ENCODE assay signal across 8 mouse cellular contexts in genomic region chr6:87041431-87041830, GRCm38 (mm10). TPM values are rescaled to one million over a fixed set of nuclear protein-coding genes. Genes with fewer than 3 reads are reported as not detected.
DNase-seq lines count a peak whose midpoint lies in the region; ATAC-seq lines count a peak whose summit lies in the region.

No protein-coding gene starts in this region.

- 79% methylated on average over 7 of the region's 7 CpGs for WGBS in lung, embryonic 16.5 days
- 83% methylated on average over 7 of the region's 7 CpGs for WGBS in limb, embryonic 13.5 days
- 86% methylated on average over 7 of the region's 7 CpGs for WGBS in stomach, embryonic 14.5 days

- peaks cover 3% of the 10 kb centered on the region for H3K9me3 ChIP-seq in erythroblast, embryonic 14.5 days (ENCODE audit: control insufficient read depth, low read length)
- H3K9me3 ChIP-seq in lung, embryonic 16.5 days (ENCODE audit: control insufficient read depth, low read length), result no peaks in the 10 kb centered on the region
- 0 out of 2 replicates have a peak, but pooled peaks cover 4% of the 10 kb centered on the region for H3K9me3 ChIP-seq in limb, embryonic 13.5 days
- no peaks in the 10 kb centered on the region for H3K9me3 ChIP-seq in stomach, embryonic 14.5 days (ENCODE audit: control insufficient read depth, low read depth, low read length)

- H3K9ac ChIP-seq in lung, embryonic 16.5 days (ENCODE audit: low read length), result no peak overlapping the region; the same call in 1 of the 2 replicates
- H3K9ac ChIP-seq in limb, embryonic 13.5 days, result no peak overlapping the region
- no peak overlapping the region for H3K9ac ChIP-seq in stomach, embryonic 14.5 days (replicated peaks; ENCODE audit: low read depth, low read length)

- H3K27ac ChIP-seq in lung, embryonic 16.5 days (ENCODE audit: low read length), result peak overlapping the region; percentile 100
- H3K27ac ChIP-seq in limb, embryonic 13.5 days, result peak overlapping the region; percentile 100
- H3K27ac ChIP-seq in stomach, embryonic 14.5 days (ENCODE audit: low read length), result peak overlapping the region; percentile 100; the same call in 1 of the 2 replicates

- H3K36me3 ChIP-seq in erythroblast, embryonic 14.5 days (ENCODE audit: control insufficient read depth), result no peaks in the 10 kb centered on the region
- H3K36me3 ChIP-seq in lung, embryonic 16.5 days (ENCODE audit: control insufficient read depth, insufficient read depth, low read length), result no peaks in the 10 kb centered on the region
- H3K36me3 ChIP-seq in limb, embryonic 13.5 days, result no peaks in the 10 kb centered on the region
- H3K36me3 ChIP-seq in stomach, embryonic 14.5 days (ENCODE audit: control insufficient read depth, insufficient read depth, low read length), result no peaks in the 10 kb centered on the region

- H3K27me3 ChIP-seq in erythroblast, embryonic 14.5 days (ENCODE audit: control insufficient read depth), result no peaks in the 10 kb centered on the region
- no peaks in the 10 kb centered on the region for H3K27me3 ChIP-seq in lung, embryonic 16.5 days (ENCODE audit: control insufficient read depth, insufficient read depth, low read depth, low read length)
- no peaks in the 10 kb centered on the region for H3K27me3 ChIP-seq in limb, embryonic 13.5 days
- no peaks in the 10 kb centered on the region for H3K27me3 ChIP-seq in stomach, embryonic 14.5 days (ENCODE audit: control insufficient read depth, insufficient read depth, low read length)

- ATAC-seq in erythroblast, adult 5-6 weeks (replicated peaks; ENCODE audit: low FRiP score, poor library complexity, severe bottlenecking), result no peak
- no peak for ATAC-seq in lung, embryonic 16.5 days (ENCODE audit: low read depth)
- ATAC-seq in limb, embryonic 13.5 days (ENCODE audit: low FRiP score, low read depth), result no peak
- no peak for ATAC-seq in stomach, embryonic 14.5 days (ENCODE audit: insufficient number of reproducible peaks, insufficient read depth, low FRiP score, low read depth)
- ATAC-seq in granulocyte monocyte progenitor cell, adult 5-6 weeks (replicated peaks; ENCODE audit: poor library complexity, severe bottlenecking), result no peak

- no peak for DNase-seq in lung, postnatal 10 days
- no peak for DNase-seq in urinary bladder, postnatal 10 days (ENCODE audit: low spot score)

- peak overlapping the region; percentile 60 for H3K4me2 ChIP-seq in lung, embryonic 16.5 days (ENCODE audit: low read depth, low read length)
- peak overlapping the region; percentile 75 for H3K4me2 ChIP-seq in limb, embryonic 13.5 days (replicated peaks)
- no peak overlapping the region for H3K4me2 ChIP-seq in stomach, embryonic 14.5 days (replicated peaks; ENCODE audit: low read depth, low read length)

- H3K4me1 ChIP-seq in erythroblast, embryonic 14.5 days (ENCODE audit: control insufficient read depth), result peaks cover 35% of the 10 kb centered on the region
- peaks cover 13% of the 10 kb centered on the region for H3K4me1 ChIP-seq in lung, embryonic 16.5 days (replicated peaks; ENCODE audit: control insufficient read depth, insufficient read depth, low read length)
- peaks cover 22% of the 10 kb centered on the region for H3K4me1 ChIP-seq in limb, embryonic 13.5 days
- H3K4me1 ChIP-seq in stomach, embryonic 14.5 days (ENCODE audit: control insufficient read depth, insufficient read depth, low read length), result peaks cover 8% of the 10 kb centered on the region

- H3K4me3 ChIP-seq in erythroblast, embryonic 14.5 days (replicated peaks), result peak overlapping the region; percentile 77
- no peak overlapping the region for H3K4me3 ChIP-seq in lung, embryonic 16.5 days (ENCODE audit: low read length)
- H3K4me3 ChIP-seq in limb, embryonic 13.5 days, result peak overlapping the region; percentile 94; the same call in 1 of the 2 replicates
- peak overlapping the region; percentile 85; the same call in 1 of the 2 replicates for H3K4me3 ChIP-seq in stomach, embryonic 14.5 days (ENCODE audit: low read depth, low read length)

RNA-seq across cellular contexts. Expression of gene Gfpt1, which starts 1.2 kb away (rescaled TPM):
- 0.03 and 0.05 TPM in 2 replicates for polyA plus RNA-seq in erythroblast, embryonic 14.5 days (2012)
- 5.9 and 7.9 TPM in 2 replicates for total RNA-seq in erythroblast, adult 5-6 weeks (2015; ENCODE audit: low replicate concordance)
- total RNA-seq in erythroblast, adult 5-6 weeks (2017; ENCODE audit: low replicate concordance), result 5.9 and 6.4 TPM in 2 replicates
- polyA plus RNA-seq in lung, embryonic 16.5 days (2015; fragmentation: Nextera tagmentation; extraction: Ambion mirVana), result 24.1 and 24.5 TPM in 2 replicates
- 26.2 and 27.3 TPM in 2 replicates for polyA plus RNA-seq in limb, embryonic 13.5 days (2015; fragmentation: Nextera tagmentation; extraction: Ambion mirVana)
- 31.9 and 32.8 TPM in 2 replicates for polyA plus RNA-seq in stomach, embryonic 14.5 days (2014; fragmentation: Nextera tagmentation; extraction: Ambion mirVana)
- 17.9 and 23.4 TPM in 2 replicates for total RNA-seq in granulocyte monocyte progenitor cell, adult 5-6 weeks (2014; fragmentation: Nextera tagmentation)
- 22.4 and 26.8 TPM in 2 replicates for total RNA-seq in granulocyte monocyte progenitor cell, adult 5-6 weeks (2017)

RNA-seq across cellular contexts. Expression of gene Nfu1, which starts 32.4 kb away (rescaled TPM):
- 2.8 and 3.6 TPM in 2 replicates for polyA plus RNA-seq in erythroblast, embryonic 14.5 days (2012)
- total RNA-seq in erythroblast, adult 5-6 weeks (2015; ENCODE audit: low replicate concordance), result 16.5 and 18.8 TPM in 2 replicates
- 15.8 and 25.9 TPM in 2 replicates for total RNA-seq in erythroblast, adult 5-6 weeks (2017; ENCODE audit: low replicate concordance)
- polyA plus RNA-seq in lung, embryonic 16.5 days (2015; fragmentation: Nextera tagmentation; extraction: Ambion mirVana), result 81.0 and 92.1 TPM in 2 replicates
- polyA plus RNA-seq in limb, embryonic 13.5 days (2015; fragmentation: Nextera tagmentation; extraction: Ambion mirVana), result 105 TPM in 2 replicates
- polyA plus RNA-seq in stomach, embryonic 14.5 days (2014; fragmentation: Nextera tagmentation; extraction: Ambion mirVana), result 100 and 108 TPM in 2 replicates
- total RNA-seq in granulocyte monocyte progenitor cell, adult 5-6 weeks (2014; fragmentation: Nextera tagmentation), result 84.0 and 103 TPM in 2 replicates
- total RNA-seq in granulocyte monocyte progenitor cell, adult 5-6 weeks (2017), result 57.8 and 80.8 TPM in 2 replicates

Comparison
In these comparisons a context has a peak if more than half of its experiments do, and no peak if none do; other contexts are left out.
1. RNA of gene Gfpt1, which starts 1.2 kb away (polyA plus RNA-seq): 31.9 to 32.8 TPM in stomach, embryonic 14.5 days, 26.2 to 27.3 TPM in limb, embryonic 13.5 days and 24.1 to 24.5 TPM in lung, embryonic 16.5 days; 0.03 to 0.05 TPM in erythroblast, embryonic 14.5 days; every median in the first group is over 10 times any median in the second.
2. RNA of gene Nfu1, which starts 32.4 kb away (polyA plus RNA-seq): 105 TPM in limb, embryonic 13.5 days, 100 to 108 TPM in stomach, embryonic 14.5 days and 81.0 to 92.1 TPM in lung, embryonic 16.5 days; 2.8 to 3.6 TPM in erythroblast, embryonic 14.5 days; every median in the first group is over 10 times any median in the second.
3. Peak in every context shown above with its lines, with median percentiles within 50 percentile points of each other: H3K27ac ChIP-seq.